Mouse (Mus musculus) liver, embryonic 15.5 days (tissue): Measurements from ENCODE around the gene Gm20388. TPM values are rescaled to one million over a fixed set of nuclear protein-coding genes. Genes with fewer than 3 reads are reported as not detected.
A peak's percentile ranks its signal among the peaks of the same experiment; 100 is the strongest.

Source experiments
- ATAC-seq: fragments of 200-750 bp; cut with Nextera tagmentation; 2 replicates; pipeline ENCODE4 v1.8.0; 2017; ENCODE audit warnings: moderate number of reproducible peaks, mild to moderate bottlenecking, moderate library complexity; ENCODE audit not compliant: insufficient read depth
- H3K27ac ChIP-seq: fragments of 300-500 bp; sonication (generic); replicated peaks from 2 replicates; pipeline ENCODE4 v1.5.1; 2015; ENCODE audit warnings: mild to moderate bottlenecking, inconsistent platforms
- H3K27me3 ChIP-seq: fragments of 300-500 bp; sonication (generic); 2 replicates; pipeline ENCODE4 v1.6.1; 2015; ENCODE audit warnings: mild to moderate bottlenecking, inconsistent platforms
- H3K36me3 ChIP-seq: fragments of 300-500 bp; sonication (generic); replicated peaks from 2 replicates; pipeline ENCODE4 v1.6.1; 2015; ENCODE audit warnings: moderate library complexity, mild to moderate bottlenecking, inconsistent platforms
- H3K4me1 ChIP-seq: fragments of 300-500 bp; sonication (generic); replicated peaks from 2 replicates; pipeline ENCODE4 v1.6.1; 2015; ENCODE audit warnings: inconsistent platforms
- H3K4me2 ChIP-seq: fragments of 300-500 bp; sonication (generic); 2 replicates; pipeline ENCODE4 v1.6.1; 2015; ENCODE audit warnings: moderate library complexity, mild to moderate bottlenecking, inconsistent platforms
- H3K4me3 ChIP-seq: fragments of 300-500 bp; sonication (generic); replicated peaks from 2 replicates; pipeline ENCODE4 v1.5.1; 2015; ENCODE audit warnings: mild to moderate bottlenecking, inconsistent platforms
- H3K9ac ChIP-seq: fragments of 300-500 bp; sonication (generic); 2 replicates; pipeline ENCODE4 v1.6.1; 2015; ENCODE audit warnings: moderate library complexity, mild to moderate bottlenecking, inconsistent platforms
- H3K9me3 ChIP-seq: fragments of 300-500 bp; sonication (generic); replicated peaks from 2 replicates; pipeline ENCODE4 v1.6.1; 2016; ENCODE audit warnings: inconsistent platforms
- WGBS: fragments of 180-500 bp; shearing (Covaris S2); methylation state at CpG from one replicate; pipeline ENCODE4 v1.1.7; 2015; ENCODE audit warnings: mixed read lengths; ENCODE audit not compliant: insufficient replicate concordance; 5-methylcytosine and 5-hydroxymethylcytosine counted together
- polyA plus RNA-seq: library from polyadenylated mRNA; unstranded; fragments of >200 nt; fragmentation: Nextera tagmentation; extraction: Ambion mirVana; gene quantifications from 2 replicates; pipeline ENCODE4 v1.2.1, GENCODE M21; 2015

Gene Gm20388
- polyA plus RNA-seq, 1 experiment from 2014 or later: not detected

DNA sequence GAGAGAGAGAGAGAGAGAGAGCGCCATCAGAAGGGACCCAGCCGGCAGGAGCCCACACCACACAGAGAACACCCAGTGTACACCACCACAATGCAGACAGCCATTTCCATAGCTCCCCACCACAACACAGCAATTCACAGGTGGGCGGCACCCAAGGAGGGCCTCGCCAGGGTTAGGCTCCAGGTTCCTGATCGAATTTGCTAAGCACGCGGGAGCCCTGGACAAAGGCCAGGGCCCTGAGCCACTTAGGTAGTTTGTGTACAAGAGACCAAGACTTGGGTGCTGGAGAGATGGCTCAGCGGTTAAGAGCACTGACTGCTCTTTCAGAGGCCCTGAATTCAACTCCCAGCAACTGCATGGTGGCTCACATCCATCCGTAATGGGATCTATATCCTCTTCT lies 1641.9 kb downstream of the Gm20388 start:
- Histone ChIP-seq H3K4me1 (no peaks in the 10 kb centered on the region), H3K36me3 (peaks cover 37% of the 10 kb centered on the region), H3K4me2 (no peak overlapping the region), H3K9ac (no peak overlapping the region), H3K9me3 (no peaks in the 10 kb centered on the region), H3K27me3 (no peaks in the 10 kb centered on the region), H3K27ac (no peak overlapping the region), H3K4me3 (no peak overlapping the region)
- ATAC-seq: no peak
- 79% methylated on average over 9 of the region's 9 CpGs for WGBS

DNA sequence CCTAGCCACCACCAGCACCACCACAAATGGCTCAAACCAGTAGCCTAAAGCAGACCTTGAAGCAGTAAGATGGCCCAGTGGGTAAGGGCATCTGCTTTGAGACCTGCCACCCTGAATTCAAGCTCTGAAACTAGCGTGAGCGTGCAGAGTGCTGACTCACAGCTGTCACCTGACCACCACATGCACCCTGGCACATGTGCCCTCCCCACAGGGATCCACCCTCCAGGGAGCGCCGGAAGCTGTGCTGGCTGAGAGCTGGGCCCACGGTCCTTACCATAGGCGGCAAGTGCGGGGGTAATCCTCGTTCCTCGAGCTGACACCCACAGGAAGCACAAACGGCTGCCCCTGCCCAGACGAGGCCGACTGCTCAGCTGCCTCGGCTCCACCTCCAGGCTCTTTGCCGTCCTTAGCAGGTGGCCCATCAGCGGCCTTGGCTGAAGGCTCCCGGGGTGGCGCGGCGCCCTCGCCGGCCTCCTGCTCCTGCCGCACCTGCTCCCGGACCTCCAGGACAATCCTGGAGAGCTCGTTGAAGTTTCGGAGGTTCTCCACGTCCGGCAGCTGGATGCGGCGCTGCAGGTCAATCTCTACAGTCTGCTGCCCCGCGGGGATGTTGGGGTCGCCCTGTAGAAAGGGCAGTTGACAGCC lies 1643.3 kb downstream of the Gm20388 start:
- H3K4me1 ChIP-seq: no peaks in the 10 kb centered on the region
- peaks cover 46% of the 10 kb centered on the region for H3K36me3 ChIP-seq
- WGBS: 88% methylated on average over 32 of the region's 32 CpGs
- H3K27me3 ChIP-seq: no peaks in the 10 kb centered on the region
- no peak overlapping the region for H3K4me3 ChIP-seq
- H3K27ac ChIP-seq: no peak overlapping the region
- H3K4me2 ChIP-seq: no peak overlapping the region
- H3K9me3 ChIP-seq: no peaks in the 10 kb centered on the region
- ATAC-seq: no peak
- H3K9ac ChIP-seq: no peak overlapping the region

DNA sequence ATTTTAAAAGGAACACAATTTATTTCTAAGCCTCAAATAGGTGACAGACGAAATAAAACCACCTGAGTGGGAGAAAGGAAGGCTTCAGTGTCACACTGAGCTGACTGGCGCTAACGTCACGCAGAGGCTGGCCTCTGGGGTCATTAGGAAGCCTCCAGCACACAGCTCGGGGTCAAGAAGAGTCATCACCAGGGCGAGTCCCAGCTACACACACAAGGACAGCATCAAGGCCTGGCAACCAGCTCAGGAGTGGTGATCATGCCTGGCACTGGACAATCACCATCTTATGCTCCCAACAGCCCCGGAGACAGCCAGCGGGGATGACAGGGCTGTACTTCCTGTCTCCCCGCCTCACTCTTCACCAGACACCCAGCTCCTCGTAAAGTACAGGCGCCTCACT lies 1647.1 kb downstream of the Gm20388 start:
- Histone ChIP-seq H3K36me3 (peaks cover 46% of the 10 kb centered on the region), H3K27ac (no peak overlapping the region), H3K4me2 (no peak overlapping the region), H3K4me1 (peaks cover under 1% of the 10 kb centered on the region; the same call in 1 of the 2 replicates), H3K9me3 (no peaks in the 10 kb centered on the region), H3K9ac (no peak overlapping the region), H3K4me3 (no peak overlapping the region), H3K27me3 (no peaks in the 10 kb centered on the region)
- ATAC-seq: no peak
- WGBS: 82% methylated on average over 11 of the region's 11 CpGs

DNA sequence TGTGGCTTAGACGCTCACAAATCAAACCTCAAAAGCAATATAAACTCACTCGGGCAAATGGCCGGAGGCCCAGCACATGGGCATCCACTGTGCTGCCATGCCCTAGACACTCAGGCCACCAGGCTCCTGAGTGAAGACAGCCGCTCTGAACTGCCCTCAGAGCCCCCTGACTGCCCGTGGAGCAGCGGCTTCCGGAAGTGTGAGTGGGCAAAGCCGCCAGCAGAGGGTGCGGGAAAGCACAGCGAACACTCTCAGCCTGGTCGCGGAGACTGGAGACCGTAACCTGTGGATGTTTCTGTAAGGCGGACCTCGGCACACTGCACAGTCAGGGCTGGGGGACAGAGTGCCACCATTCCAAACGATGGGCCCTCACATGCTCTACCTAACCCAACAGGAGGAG lies 1647.9 kb downstream of the Gm20388 start:
- Histone ChIP-seq H3K27me3 (no peaks in the 10 kb centered on the region), H3K4me1 (peaks cover 4% of the 10 kb centered on the region; the same call in 1 of the 2 replicates), H3K9me3 (no peaks in the 10 kb centered on the region), H3K36me3 (peaks cover 38% of the 10 kb centered on the region), H3K27ac (no peak overlapping the region), H3K4me3 (no peak overlapping the region), H3K9ac (no peak overlapping the region), H3K4me2 (no peak overlapping the region)
- 88% methylated on average over 16 of the region's 16 CpGs for WGBS
- no peak for ATAC-seq

DNA sequence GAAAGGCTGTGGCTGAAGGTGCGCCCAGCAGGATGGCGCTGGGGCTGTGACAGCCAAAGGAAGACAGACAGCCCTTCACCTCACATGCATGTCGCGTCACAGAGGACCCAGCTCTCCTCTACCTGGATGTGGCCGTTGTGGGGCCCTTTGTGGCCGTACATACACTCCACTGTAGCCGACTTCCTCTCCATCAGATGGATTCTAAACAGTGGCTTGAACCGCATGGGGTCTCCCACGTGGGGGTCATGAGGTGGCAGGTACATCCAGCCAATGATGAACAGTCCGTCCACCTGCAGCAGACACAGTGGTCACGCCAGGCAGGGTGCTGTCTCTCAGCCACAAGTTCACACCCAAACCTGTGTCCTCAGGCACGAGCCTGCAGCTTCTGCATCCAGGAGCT lies 1649.2 kb downstream of the Gm20388 start:
- 81% methylated on average over 12 of the region's 12 CpGs for WGBS
- peaks cover 4% of the 10 kb centered on the region; the same call in 1 of the 2 replicates for H3K4me1 ChIP-seq
- no peaks in the 10 kb centered on the region for H3K27me3 ChIP-seq
- H3K4me2 ChIP-seq: no peak overlapping the region
- peaks cover 27% of the 10 kb centered on the region for H3K36me3 ChIP-seq
- no peak for ATAC-seq
- H3K9ac ChIP-seq: no peak overlapping the region
- no peak overlapping the region for H3K27ac ChIP-seq
- H3K9me3 ChIP-seq: no peaks in the 10 kb centered on the region
- H3K4me3 ChIP-seq: no peak overlapping the region

DNA sequence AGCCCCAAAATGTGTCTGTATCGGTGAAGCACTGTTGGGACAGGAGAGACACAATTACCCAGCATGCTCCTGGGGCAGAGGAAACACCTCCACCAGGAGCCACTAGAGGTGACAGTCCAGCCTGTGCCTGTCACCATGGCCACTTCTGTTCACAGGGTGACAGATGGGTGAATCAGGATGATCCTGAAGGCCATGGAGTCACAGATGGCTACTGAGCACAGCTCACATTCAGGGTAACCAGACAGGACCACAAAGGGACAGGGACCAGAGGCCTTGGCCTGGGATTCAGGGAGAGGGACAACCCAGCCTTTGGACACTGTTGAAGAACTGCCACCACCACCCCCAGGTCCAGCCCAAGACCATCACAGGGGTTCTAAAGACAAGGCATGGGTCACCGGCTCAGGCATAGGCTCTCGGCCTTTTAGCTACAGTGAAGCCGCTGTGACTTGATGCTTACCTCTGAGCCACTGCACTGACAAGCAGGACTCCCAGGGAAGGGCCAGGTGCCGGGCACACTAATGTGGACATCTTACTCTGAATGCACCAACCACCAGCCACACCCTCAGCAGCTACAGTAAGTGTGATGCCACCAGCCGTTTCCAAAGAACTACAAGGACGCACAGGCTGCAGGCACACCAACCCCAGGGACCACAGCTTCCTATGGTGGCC lies 1649.9 kb downstream of the Gm20388 start:
- Histone ChIP-seq H3K9me3 (no peaks in the 10 kb centered on the region), H3K4me2 (no peak overlapping the region), H3K4me1 (peaks cover 4% of the 10 kb centered on the region; the same call in 1 of the 2 replicates), H3K9ac (no peak overlapping the region), H3K36me3 (peaks cover 24% of the 10 kb centered on the region), H3K4me3 (no peak overlapping the region), H3K27ac (no peak overlapping the region), H3K27me3 (no peaks in the 10 kb centered on the region)
- ATAC-seq: no peak
- 78% methylated on average over 7 of the region's 7 CpGs for WGBS

DNA sequence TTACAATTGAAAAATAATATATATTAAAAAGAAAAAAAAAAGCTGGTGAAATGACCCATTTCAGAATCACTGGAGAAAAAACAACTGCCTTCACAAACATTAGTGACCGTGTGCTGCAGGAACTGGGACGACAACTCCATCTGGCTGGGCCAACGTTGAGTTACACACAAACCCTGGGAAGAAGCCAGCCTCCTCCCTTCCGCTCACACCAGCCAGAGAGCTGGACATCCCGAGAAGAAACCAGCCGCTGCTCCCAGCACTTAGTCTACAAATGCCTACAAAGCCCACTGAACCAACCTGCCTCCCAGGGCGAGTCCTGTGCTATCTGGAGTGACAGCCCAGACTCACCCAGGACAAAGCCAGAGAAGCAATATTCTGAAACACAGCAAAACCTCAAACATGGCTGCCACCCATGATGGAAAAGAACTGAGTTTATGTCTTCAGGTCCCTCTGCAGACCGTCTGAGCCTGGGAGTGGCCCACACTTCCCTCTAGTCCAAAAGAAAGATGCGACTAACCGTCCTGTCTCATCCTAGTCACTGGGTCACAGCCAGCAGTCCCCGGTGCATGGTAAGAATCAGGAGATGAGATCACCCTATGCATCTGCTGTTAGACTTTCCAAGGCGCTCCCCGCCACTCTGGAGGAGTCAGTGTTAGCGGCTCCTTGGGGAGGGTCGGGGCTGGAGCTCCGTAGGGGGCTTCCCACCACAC lies 1651.2 kb downstream of the Gm20388 start:
- peaks cover 26% of the 10 kb centered on the region for H3K36me3 ChIP-seq
- no peak overlapping the region for H3K27ac ChIP-seq
- WGBS: 69% methylated on average over 16 of the region's 16 CpGs
- H3K4me2 ChIP-seq: no peak overlapping the region
- H3K9me3 ChIP-seq: no peaks in the 10 kb centered on the region
- H3K9ac ChIP-seq: no peak overlapping the region
- H3K4me1 ChIP-seq: peaks cover 4% of the 10 kb centered on the region; the same call in 1 of the 2 replicates
- H3K27me3 ChIP-seq: no peaks in the 10 kb centered on the region
- ATAC-seq: no peak
- H3K4me3 ChIP-seq: no peak overlapping the region

DNA sequence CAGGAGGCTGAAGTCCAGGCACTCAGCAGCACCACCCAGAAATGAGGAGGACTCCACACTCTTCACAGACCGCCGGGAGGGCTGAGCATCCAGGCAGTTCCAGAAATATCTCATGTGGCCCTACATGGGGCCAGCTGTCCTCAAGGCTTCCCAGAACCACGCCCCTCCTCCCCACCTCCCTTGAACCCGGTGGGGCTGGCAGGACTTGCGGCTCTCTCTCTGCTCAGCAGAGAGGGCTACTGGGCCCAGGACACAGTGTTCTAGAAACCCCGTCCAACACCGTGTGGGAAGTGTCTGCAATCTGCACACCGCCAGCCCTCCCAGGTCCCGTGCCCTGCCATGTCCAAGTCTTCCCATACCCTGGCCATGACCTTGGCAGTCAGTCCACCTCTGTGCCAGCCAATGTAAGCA lies 1652.3 kb downstream of the Gm20388 start:
- Histone ChIP-seq H3K36me3 (peaks cover 26% of the 10 kb centered on the region), H3K9me3 (no peaks in the 10 kb centered on the region), H3K27me3 (no peaks in the 10 kb centered on the region), H3K4me3 (no peak overlapping the region), H3K4me1 (peaks cover 13% of the 10 kb centered on the region), H3K9ac (no peak overlapping the region), H3K27ac (no peak overlapping the region), H3K4me2 (no peak overlapping the region)
- ATAC-seq: no peak
- 69% methylated on average over 9 of the region's 9 CpGs for WGBS

DNA sequence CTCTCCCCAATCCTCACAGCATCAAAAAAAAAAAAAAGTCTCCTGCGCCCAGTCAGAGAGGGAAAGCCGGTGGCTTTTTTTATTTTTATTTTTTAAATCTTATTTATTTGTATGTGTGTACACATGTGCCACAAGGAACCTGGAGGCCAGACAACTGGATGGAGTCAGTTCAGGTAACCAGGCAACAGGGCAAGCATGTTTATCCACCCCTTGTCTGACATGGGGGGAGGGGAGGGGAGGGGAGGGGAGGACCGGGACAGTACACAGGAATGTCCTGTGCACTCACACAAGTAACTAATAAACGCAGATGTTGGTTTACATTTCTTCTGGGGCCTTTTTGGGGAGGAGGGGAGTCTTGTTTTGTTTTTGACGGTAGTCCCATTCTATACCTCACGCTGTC lies 1653.1 kb downstream of the Gm20388 start:
- H3K9ac ChIP-seq: no peak overlapping the region
- H3K36me3 ChIP-seq: peaks cover 20% of the 10 kb centered on the region
- no peaks in the 10 kb centered on the region for H3K27me3 ChIP-seq
- 76% methylated on average over 6 of the region's 6 CpGs for WGBS
- H3K4me2 ChIP-seq: no peak overlapping the region
- no peak overlapping the region for H3K4me3 ChIP-seq
- no peak overlapping the region for H3K27ac ChIP-seq
- peaks cover 19% of the 10 kb centered on the region for H3K4me1 ChIP-seq
- no peak for ATAC-seq
- H3K9me3 ChIP-seq: no peaks in the 10 kb centered on the region

DNA sequence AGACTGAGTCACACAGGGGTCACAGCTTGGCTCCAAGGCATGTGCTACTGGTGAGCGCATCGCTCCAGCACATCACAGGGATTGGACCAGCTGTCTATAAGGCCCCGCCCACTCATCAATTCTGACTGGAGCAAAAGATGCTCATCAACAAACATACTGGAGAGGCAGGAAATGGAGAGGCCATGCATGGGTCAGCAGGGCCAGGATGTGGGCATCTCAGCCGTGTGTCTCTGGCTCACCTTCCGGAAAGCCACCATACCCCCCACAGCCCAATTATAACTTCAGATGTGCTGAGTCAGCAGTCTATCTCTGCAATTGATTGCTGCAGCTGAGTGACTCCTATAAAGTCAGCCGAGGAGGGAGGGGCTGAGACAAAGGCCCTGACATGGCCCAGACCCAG lies 1657.7 kb downstream of the Gm20388 start:
- 55% methylated on average over 6 of the region's 6 CpGs for WGBS

DNA sequence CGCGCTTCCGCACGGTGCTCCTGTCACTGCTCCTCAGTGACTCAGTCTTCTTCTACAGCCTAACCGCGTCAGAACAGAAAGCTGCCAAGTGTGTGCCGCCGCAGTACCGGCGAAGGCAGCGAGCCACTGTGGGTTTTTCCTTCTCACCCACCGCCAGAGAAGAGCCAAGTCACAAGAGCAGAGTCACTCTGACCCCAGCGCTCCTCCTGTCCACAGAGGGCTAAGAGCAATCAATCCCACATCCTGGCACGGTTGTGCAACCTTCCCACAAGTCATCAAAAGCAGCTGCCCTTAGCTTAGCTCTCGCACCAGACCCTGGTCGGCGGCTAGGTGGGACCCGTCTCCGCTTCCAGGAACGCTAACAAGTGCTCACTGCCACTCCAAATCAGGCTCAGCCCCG lies 1659.7 kb downstream of the Gm20388 start:
- Histone ChIP-seq H3K4me2 (peak overlapping the region; percentile 54), H3K27ac (peak overlapping the region; percentile 7; the same call in 1 of the 2 replicates), H3K4me1 (peaks cover 59% of the 10 kb centered on the region), H3K4me3 (peak overlapping the region; percentile 18), H3K9ac (no peak overlapping the region), H3K9me3 (no peaks in the 10 kb centered on the region), H3K27me3 (no peaks in the 10 kb centered on the region), H3K36me3 (0 out of 2 replicates have a peak, but pooled peaks cover 5% of the 10 kb centered on the region)
- ATAC-seq: peak; percentile 10; the same call in 1 of the 2 replicates
- 43% methylated on average over 21 of the region's 21 CpGs for WGBS

More for the DNA sequence above, 1657.7 kb downstream of the Gm20388 start:
- no peak overlapping the region for H3K27ac ChIP-seq
- H3K27me3 ChIP-seq: no peaks in the 10 kb centered on the region
- no peak overlapping the region for H3K4me3 ChIP-seq
- 0 out of 2 replicates have a peak, but pooled peaks cover 5% of the 10 kb centered on the region for H3K36me3 ChIP-seq
- no peak for ATAC-seq
- peaks cover 41% of the 10 kb centered on the region for H3K4me1 ChIP-seq
- H3K9me3 ChIP-seq: no peaks in the 10 kb centered on the region
- no peak overlapping the region for H3K9ac ChIP-seq
- no peak overlapping the region for H3K4me2 ChIP-seq
